Mouse (Mus musculus): ENCODE results near the gene Gm11595.
"Not testable (repeated sequence)": the region's sequence is repeated elsewhere in the genome, so short reads cannot be mapped to it uniquely, and the experiment has no call there.

Gene Gm11595

GRCm38 (mm10) chr11:99772813-99773212 lies at the start of gene Gm11595:
Gene Gm11595 (minus strand): TSS chr11:99772913.
- not testable (repeated sequence) for DNase-seq (ENCODE audit: low spot score)

GRCm38 (mm10) chr11:99815566-99815965 lies 42.9 kb upstream of the Gm11595 start, which contains the start of gene Gm11564:
Gene Gm11564 (minus strand): TSS chr11:99815666.
- DNase-seq (ENCODE audit: low spot score) = not testable (repeated sequence)

- DNase-seq (ENCODE audit: low spot score) = not testable (repeated sequence)
These were observed 37.1 kb upstream of the Gm11595 start, which contains the start of gene Krtap4-13 for GRCm38 (mm10) chr11:99809792-99810191. Gene Krtap4-13 (minus strand): TSS chr11:99809892.

GRCm38 (mm10) chr11:99804346-99804745 lies 31.6 kb upstream of the Gm11595 start, which contains the start of gene Gm11554:
Gene Gm11554 (minus strand): TSS chr11:99804446.
- not testable (repeated sequence) for DNase-seq (ENCODE audit: low spot score)

- not testable (repeated sequence) for DNase-seq (ENCODE audit: low spot score)
These were observed 26.1 kb upstream of the Gm11595 start, which contains the start of gene Gm11569 for GRCm38 (mm10) chr11:99798832-99799231. Gene Gm11569 (minus strand): TSS chr11:99798932.

GRCm38 (mm10) chr11:99793367-99793766 lies 20.7 kb upstream of the Gm11595 start, which contains the start of gene Gm11596:
Gene Gm11596 (minus strand): TSS chr11:99793467.
- DNase-seq (ENCODE audit: low spot score) = no peak

GRCm38 (mm10) chr11:99784900-99785299 lies 12.2 kb upstream of the Gm11595 start, which contains the start of gene Krtap4-9:
Gene Krtap4-9 (plus strand): TSS chr11:99785200.
- DNase-seq (ENCODE audit: low spot score) = not testable (repeated sequence)

GRCm38 (mm10) chr11:99780604-99781003 lies 7.9 kb upstream of the Gm11595 start, which contains the start of gene Krtap4-8:
Gene Krtap4-8 (minus strand): TSS chr11:99780704.
- no peak for DNase-seq (ENCODE audit: low spot score)

GRCm38 (mm10) chr11:99778401-99778800 lies 5.7 kb upstream of the Gm11595 start:
- DNase-seq (ENCODE audit: low spot score) = peak; percentile 70

GRCm38 (mm10) chr11:99768410-99768809 lies 4.3 kb downstream of the Gm11595 start:
- DNase-seq (ENCODE audit: low spot score) = no peak

- no peak for DNase-seq (ENCODE audit: low spot score)
These were observed 13.8 kb downstream of the Gm11595 start for GRCm38 (mm10) chr11:99758877-99759276.

- DNase-seq (ENCODE audit: low spot score) = no peak
These were observed 28.7 kb downstream of the Gm11595 start for GRCm38 (mm10) chr11:99743985-99744384.

- DNase-seq (ENCODE audit: low spot score) = no peak
These were observed 38.5 kb downstream of the Gm11595 start, which contains the start of gene Gm14180 for GRCm38 (mm10) chr11:99734190-99734589. Gene Gm14180 (minus strand): TSS chr11:99734290.

GRCm38 (mm10) chr11:99724061-99724460 lies 48.7 kb downstream of the Gm11595 start:
- no peak for DNase-seq (ENCODE audit: low spot score)
